Mouse (Mus musculus): ENCODE results near the gene Utp11. TPM values are rescaled to one million over a fixed set of nuclear protein-coding genes. Genes with fewer than 3 reads are reported as not detected.

Gene Utp11
- total RNA-seq, 2 experiments from 2014 or later, result 21.7 to 25.4 TPM

- no peak for DNase-seq
These were observed 60.5 kb downstream of the Utp11 start for GRCm38 (mm10) chr4:124632856-124633255.

- no peak for DNase-seq
These were observed 61.9 kb downstream of the Utp11 start for GRCm38 (mm10) chr4:124631456-124631855.

Small RNAs within 50 kb of the gene (microRNA-seq; reads per million reads assigned to microRNA genes)
- 0 reads per million in 2 experiments for gene Gm24721
- 0 reads per million in 2 experiments for gene Mir697

Other genes starting within 250 kb of the Utp11 start
- gene 3100002H09Rik, start 82.8 kb downstream of the Utp11 start, total RNA-seq (2021), result not detected
- gene Pou3f1, start 36.8 kb downstream of the Utp11 start, total RNA-seq (2021), result 1 to 10 TPM; 2.8 to 2.9 TPM
- 10 to 100 TPM; 61.2 to 65.0 TPM for gene Fhl3, start 7.1 kb upstream of the Utp11 start, total RNA-seq (2021)
- 10 to 100 TPM; 24.2 to 25.2 TPM for gene Sf3a3, start 21.2 kb upstream of the Utp11 start, total RNA-seq (2021)
- 10 to 100 TPM in 1 of 2 experiments, 1 to 10 TPM in 1; 9.0 to 14.5 TPM for gene Inpp5b, start 48.2 kb upstream of the Utp11 start, total RNA-seq (2021)
- gene Mtf1, start 108.5 kb upstream of the Utp11 start, total RNA-seq (2021), result 10 to 100 TPM in 1 of 2 experiments, 1 to 10 TPM in 1; 8.6 to 14.0 TPM
- gene Yrdc, start 157.1 kb upstream of the Utp11 start, total RNA-seq (2021), result 10 to 100 TPM; 10.3 to 11.9 TPM
- gene 1110065P20Rik, start 157.6 kb upstream of the Utp11 start, total RNA-seq (2021), result 10 to 100 TPM; 28.7 to 29.3 TPM
- under 1 TPM; 0.16 to 0.36 TPM for gene Maneal, start 168.6 kb upstream of the Utp11 start, total RNA-seq (2021)
- gene Epha10, start 187.3 kb upstream of the Utp11 start, total RNA-seq (2021), result under 1 TPM; 0.05 TPM
- gene 9930104L06Rik, start 243.4 kb upstream of the Utp11 start, total RNA-seq (2021), result 1 to 10 TPM; 7.9 to 9.2 TPM
- gene Cdca8, start 245.7 kb upstream of the Utp11 start, total RNA-seq (2021), result 1 to 10 TPM; 7.1 to 9.0 TPM